Mouse (Mus musculus) limb, embryonic 11.5 days (tissue): ENCODE measurements at regions not wholly inside any gene's neighbourhood (a gene's known extent, or its start where the extent isn't known, plus 50 kb on each side); places are given as distances from the start of the nearest gene placed in this dataset.
"Not testable (repeated sequence)": the region's sequence is repeated elsewhere in the genome, so short reads cannot be mapped to it uniquely, and the experiment has no call there.

ENCODE experiments used
- ATAC-seq: fragments of 200-750 bp; cut with Nextera tagmentation; 2 replicates; pipeline ENCODE4 v1.8.0; 2017; ENCODE audit warnings: low read depth; ENCODE audit not compliant: insufficient number of reproducible peaks, low FRiP score, low TSS enrichment
- DNase-seq: peaks from one replicate; pipeline ENCODE4 v3.0.0-alpha.2; 2015; ENCODE audit warnings: low spot score
- H3K27ac ChIP-seq: fragments of 300-500 bp; sonication (generic); replicated peaks from 2 replicates; pipeline ENCODE4 v1.5.1; 2014; ENCODE audit warnings: low read depth, mild to moderate bottlenecking, low read length
- H3K27me3 ChIP-seq: fragments of 300-500 bp; sonication (generic); 2 replicates; pipeline ENCODE4 v1.6.1; 2014; ENCODE audit warnings: mild to moderate bottlenecking, low read length, mixed read lengths; ENCODE audit not compliant: control insufficient read depth, insufficient read depth
- H3K36me3 ChIP-seq: fragments of 300-500 bp; sonication (generic); 2 replicates; pipeline ENCODE4 v1.6.1; 2014; ENCODE audit warnings: mild to moderate bottlenecking, low read length, moderate library complexity, mixed read lengths; ENCODE audit not compliant: control insufficient read depth, insufficient read depth
- H3K4me1 ChIP-seq: fragments of 300-500 bp; sonication (generic); 2 replicates; pipeline ENCODE4 v1.6.1; 2014; ENCODE audit warnings: low read length, mixed read lengths; ENCODE audit not compliant: control insufficient read depth, insufficient read depth
- H3K4me2 ChIP-seq: fragments of 300-500 bp; sonication (generic); 2 replicates; pipeline ENCODE4 v1.6.1; 2014; ENCODE audit warnings: low read depth, mild to moderate bottlenecking, moderate library complexity; ENCODE audit not compliant: severe bottlenecking
- H3K4me3 ChIP-seq: fragments of 300-500 bp; sonication (generic); 2 replicates; pipeline ENCODE4 v1.5.1; 2014; ENCODE audit warnings: low read depth, low read length
- H3K9ac ChIP-seq: fragments of 300-500 bp; sonication (generic); 2 replicates; pipeline ENCODE4 v1.6.1; 2014; ENCODE audit warnings: mild to moderate bottlenecking, low read length
- H3K9me3 ChIP-seq: fragments of 300-500 bp; sonication (generic); 2 replicates; pipeline ENCODE4 v1.6.1; 2016; ENCODE audit warnings: low read length; ENCODE audit not compliant: control insufficient read depth
- WGBS: fragments of 180-500 bp; shearing (Covaris S2); extraction: QIAGEN DNeasy Blood & Tissue Kit; methylation state at CpG from one replicate; pipeline ENCODE4 v1.1.7; 2014; 5-methylcytosine and 5-hydroxymethylcytosine counted together

DNA sequence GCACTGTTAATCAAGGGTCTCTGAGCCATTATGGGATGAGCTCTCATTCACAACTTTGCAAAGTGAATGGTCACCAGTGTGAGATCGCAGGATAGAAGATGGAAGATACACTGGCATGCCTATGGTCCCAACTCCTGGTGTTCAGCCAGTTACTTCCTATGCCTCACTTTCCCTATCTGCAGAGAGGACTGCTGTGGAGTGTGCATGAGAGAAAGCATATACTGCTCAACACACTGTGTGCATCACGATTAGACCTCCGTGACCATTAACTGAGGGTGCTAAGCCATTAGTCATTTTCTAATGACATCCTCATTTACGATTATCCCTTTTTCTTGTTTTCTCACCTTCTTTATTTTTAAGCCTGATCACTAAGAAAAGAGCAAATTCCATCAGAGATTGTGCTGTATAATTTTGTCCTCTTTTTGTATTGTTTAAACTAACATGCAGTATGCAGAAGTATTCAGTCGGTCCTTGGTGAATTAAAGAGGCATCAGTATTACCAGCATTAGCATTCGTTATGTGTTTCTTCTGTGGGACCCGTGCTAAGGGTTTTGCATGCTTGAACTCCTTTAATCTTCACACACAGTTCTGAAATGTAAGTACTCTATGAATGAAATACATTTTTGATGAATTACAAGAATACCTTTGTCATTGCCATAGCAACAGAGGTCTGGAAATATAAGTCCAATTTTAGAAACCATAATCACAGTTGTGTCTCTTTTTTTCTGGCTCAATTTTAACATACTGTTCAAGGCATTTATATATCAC lies 219.4 kb upstream of the Klf6 start:
- 87% methylated on average over 7 of the region's 7 CpGs for WGBS
- ATAC-seq, result no peak
- no peaks in the 10 kb centered on the region for H3K9me3 ChIP-seq
- no peak overlapping the region for H3K27ac ChIP-seq
- H3K4me3 ChIP-seq, result no peak overlapping the region
- H3K36me3 ChIP-seq, result no peaks in the 10 kb centered on the region
- DNase-seq, result no peak
- no peak overlapping the region for H3K9ac ChIP-seq
- no peaks in the 10 kb centered on the region for H3K27me3 ChIP-seq
- no peaks in the 10 kb centered on the region for H3K4me1 ChIP-seq
- no peak overlapping the region for H3K4me2 ChIP-seq

DNA sequence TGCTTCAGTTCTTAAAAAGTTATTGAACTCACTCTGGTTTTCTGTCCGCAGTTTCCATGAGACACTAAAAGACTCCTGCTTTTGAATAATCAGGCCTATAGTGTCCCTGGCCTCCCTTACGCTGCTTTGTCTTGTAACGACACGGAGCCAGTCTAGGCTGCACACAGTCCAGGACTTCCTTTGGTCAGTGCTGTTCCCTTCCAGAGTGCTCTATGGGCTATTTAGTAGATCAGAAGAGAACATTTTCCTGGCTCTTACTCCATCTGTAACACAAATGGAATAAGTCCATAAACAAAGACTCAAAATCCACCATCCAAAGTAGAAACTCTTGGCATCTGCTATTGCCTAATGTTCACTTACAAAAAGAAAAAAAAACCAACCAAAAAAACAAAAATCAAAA lies 213.0 kb upstream of the Klf6 start:
- 91% methylated on average over 4 of the region's 4 CpGs for WGBS
- H3K36me3 ChIP-seq, result no peaks in the 10 kb centered on the region
- H3K27ac ChIP-seq, result no peak overlapping the region

DNA sequence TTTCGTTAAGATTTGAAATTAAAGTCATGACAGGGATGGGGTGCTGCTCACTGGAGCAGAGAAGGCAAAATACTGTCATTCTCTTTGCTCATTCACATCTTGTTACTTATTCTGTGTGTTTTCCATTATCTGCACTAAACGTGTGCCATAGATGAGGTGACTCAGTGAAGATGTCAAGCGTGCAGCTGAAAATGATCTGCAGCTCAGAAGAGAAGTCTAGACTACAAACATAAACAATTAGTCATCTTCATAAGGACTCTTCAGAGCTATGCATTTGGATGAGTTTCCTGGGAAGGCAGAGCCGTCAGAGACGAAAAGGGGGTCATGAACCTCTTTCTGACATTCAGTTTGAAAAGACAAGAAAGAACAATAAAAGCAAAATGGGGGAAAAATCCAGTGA lies 203.7 kb upstream of the Klf6 start:
- no peak for ATAC-seq
- Histone ChIP-seq H3K4me2 (no peak overlapping the region), H3K4me1 (no peaks in the 10 kb centered on the region), H3K9ac (no peak overlapping the region), H3K27ac (no peak overlapping the region), H3K27me3 (no peaks in the 10 kb centered on the region), H3K36me3 (no peaks in the 10 kb centered on the region), H3K4me3 (no peak overlapping the region), H3K9me3 (no peaks in the 10 kb centered on the region)
- 78% methylated on average over 5 of the region's 5 CpGs for WGBS
- no peak for DNase-seq

More for the DNA sequence above, 213.0 kb upstream of the Klf6 start:
- Histone ChIP-seq H3K27me3 (no peaks in the 10 kb centered on the region), H3K4me3 (no peak overlapping the region), H3K4me2 (no peak overlapping the region), H3K9ac (no peak overlapping the region), H3K9me3 (no peaks in the 10 kb centered on the region), H3K4me1 (no peaks in the 10 kb centered on the region)
- DNase-seq, result no peak
- no peak for ATAC-seq

DNA sequence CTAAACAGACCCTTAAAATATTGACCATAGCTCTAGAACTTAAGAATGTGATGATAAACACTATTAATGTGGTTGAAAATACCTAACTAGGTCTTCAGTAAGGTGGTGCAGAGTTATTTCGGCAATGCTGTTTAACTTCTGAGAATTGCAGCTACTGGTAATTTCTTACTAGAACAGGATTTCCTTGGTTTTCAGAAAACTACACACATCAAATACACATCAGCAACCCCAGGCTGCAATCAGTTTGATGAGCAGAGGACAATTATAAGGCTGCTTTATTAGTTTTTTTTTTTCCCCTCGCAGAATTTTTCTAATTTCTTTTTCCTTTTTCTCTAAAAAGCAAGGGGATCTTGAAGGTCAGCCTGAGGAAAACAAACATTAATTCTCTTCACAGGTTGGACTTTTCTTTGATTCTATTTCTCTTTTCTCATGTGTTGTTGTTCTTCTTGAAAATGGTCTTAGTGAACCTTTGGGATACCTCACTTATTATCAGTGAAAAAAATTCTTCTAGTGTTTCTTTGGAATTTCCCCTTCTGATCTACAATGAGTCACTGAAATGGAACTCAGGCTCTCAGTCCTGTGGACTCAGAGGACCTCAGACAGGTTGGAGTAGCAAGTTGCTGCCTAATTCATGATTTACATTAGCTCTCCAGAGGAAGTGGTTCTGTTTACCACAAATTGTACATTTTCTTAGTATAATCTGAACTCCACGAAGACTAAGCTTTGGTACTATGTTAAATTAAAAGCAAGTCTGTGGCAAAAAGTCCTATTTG lies 194.9 kb upstream of the Klf6 start:
- H3K27ac ChIP-seq, result no peak overlapping the region
- H3K4me1 ChIP-seq, result no peaks in the 10 kb centered on the region
- no peak overlapping the region for H3K9ac ChIP-seq
- ATAC-seq (no peak), DNase-seq (no peak)
- H3K4me3 ChIP-seq, result no peak overlapping the region
- no peaks in the 10 kb centered on the region for H3K9me3 ChIP-seq
- 89% methylated on average over 3 of the region's 3 CpGs for WGBS
- no peaks in the 10 kb centered on the region for H3K36me3 ChIP-seq
- no peaks in the 10 kb centered on the region for H3K27me3 ChIP-seq
- no peak overlapping the region for H3K4me2 ChIP-seq

DNA sequence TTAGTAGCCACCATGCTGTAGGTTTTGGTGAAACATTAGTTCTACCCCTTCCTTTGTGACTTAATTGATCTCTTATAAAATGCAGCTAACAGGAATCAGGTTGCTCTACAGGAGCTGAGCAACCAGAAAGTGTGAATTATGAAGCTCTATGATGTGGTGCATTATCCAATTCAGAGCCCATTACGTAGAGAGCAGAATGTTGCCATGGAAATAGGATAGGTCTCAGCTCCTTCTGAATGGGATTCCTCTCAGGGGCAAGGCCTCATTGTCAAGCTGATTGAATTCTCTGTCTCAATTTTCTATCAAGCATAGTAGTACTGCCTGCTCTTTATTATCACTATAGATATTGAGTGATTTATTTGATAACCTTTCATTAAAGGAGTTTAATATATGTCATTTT lies 185.6 kb upstream of the Klf6 start:
- WGBS, result 71% methylated on average over 1 of the region's 1 CpGs
- no peaks in the 10 kb centered on the region for H3K27me3 ChIP-seq
- no peak overlapping the region for H3K4me2 ChIP-seq
- H3K9me3 ChIP-seq, result no peaks in the 10 kb centered on the region
- no peaks in the 10 kb centered on the region for H3K36me3 ChIP-seq
- H3K4me1 ChIP-seq, result no peaks in the 10 kb centered on the region
- no peak for DNase-seq
- H3K27ac ChIP-seq, result no peak overlapping the region
- H3K9ac ChIP-seq, result no peak overlapping the region
- no peak overlapping the region for H3K4me3 ChIP-seq
- ATAC-seq, result no peak

DNA sequence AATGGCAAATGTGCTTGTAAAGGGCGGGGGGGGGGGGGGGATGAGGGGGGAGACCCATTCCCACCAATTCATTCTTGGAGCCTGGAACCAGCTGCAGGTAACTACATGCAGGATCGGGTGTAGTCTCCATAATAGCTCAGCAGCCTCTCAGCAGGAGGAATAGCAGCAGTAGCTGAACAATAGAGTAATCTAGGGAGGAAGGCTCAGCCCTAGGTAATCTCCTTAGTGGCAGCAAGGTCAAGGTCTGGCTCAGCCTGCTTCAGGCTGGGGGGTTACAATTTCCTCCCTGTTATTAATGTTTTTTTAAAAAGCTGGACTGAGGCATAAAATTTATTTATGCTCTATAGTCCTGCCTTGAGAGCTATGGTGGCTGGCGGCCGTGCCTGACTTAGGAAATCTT lies 171.2 kb upstream of the Klf6 start:
- ATAC-seq, result no peak
- WGBS, result 73% methylated on average over 3 of the region's 4 CpGs

DNA sequence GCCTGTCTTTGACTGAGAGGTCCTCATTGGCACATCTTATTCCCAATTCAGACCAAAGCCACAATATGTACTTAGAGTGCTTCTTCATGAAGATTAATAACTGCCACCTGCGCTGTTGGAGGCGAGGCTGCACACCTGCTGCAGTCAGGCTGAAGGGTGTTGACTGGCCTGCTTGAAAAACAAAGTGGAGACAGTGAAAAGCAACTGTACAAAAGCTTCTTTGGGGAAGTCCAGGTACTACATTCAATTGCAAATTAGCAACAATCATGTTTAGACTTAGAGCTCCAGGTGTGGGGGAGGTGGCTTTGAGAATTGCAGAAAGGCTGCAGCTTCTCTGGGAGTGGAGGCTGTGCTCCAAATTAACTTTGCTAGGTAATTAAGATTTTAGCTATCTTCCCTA lies 170.6 kb upstream of the Klf6 start:
- H3K4me1 ChIP-seq, H3K4me3 ChIP-seq, ATAC-seq, H3K36me3 ChIP-seq, DNase-seq, H3K27me3 ChIP-seq, H3K27ac ChIP-seq, H3K9me3 ChIP-seq, H3K9ac ChIP-seq, H3K4me2 ChIP-seq: not testable (repeated sequence)
- WGBS, result 93% methylated on average over 2 of the region's 2 CpGs

More for the DNA sequence above, 171.2 kb upstream of the Klf6 start:
- H3K27ac ChIP-seq, result no peak overlapping the region
- H3K9me3 ChIP-seq, result no peaks in the 10 kb centered on the region
- no peak overlapping the region for H3K4me2 ChIP-seq
- H3K27me3 ChIP-seq, result no peaks in the 10 kb centered on the region
- H3K4me3 ChIP-seq, result no peak overlapping the region
- no peak overlapping the region for H3K9ac ChIP-seq
- H3K36me3 ChIP-seq, result no peaks in the 10 kb centered on the region
- no peak for DNase-seq
- H3K4me1 ChIP-seq, result no peaks in the 10 kb centered on the region

DNA sequence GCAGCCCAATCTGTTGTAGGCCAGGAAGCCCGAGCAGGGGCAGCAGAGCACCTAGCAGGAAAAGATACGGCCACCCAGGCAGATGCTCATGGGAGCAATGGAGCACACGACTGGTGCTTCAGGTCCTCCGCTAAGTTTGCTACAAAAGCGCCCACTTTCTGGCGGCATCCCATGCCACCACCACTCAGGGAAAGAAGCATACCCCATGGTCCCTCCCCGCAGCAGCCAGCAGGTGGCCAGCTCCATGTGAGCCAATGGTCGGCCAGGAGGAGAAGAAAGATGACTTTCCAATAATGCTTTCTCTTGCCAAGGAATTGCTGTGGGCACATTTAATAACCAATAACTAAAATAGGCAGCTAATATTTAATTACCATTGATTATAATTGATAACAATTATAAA lies 166.7 kb upstream of the Klf6 start:
- Histone ChIP-seq H3K9ac (no peak overlapping the region), H3K36me3 (no peaks in the 10 kb centered on the region), H3K27ac (no peak overlapping the region), H3K4me1 (no peaks in the 10 kb centered on the region), H3K4me2 (no peak overlapping the region), H3K4me3 (no peak overlapping the region), H3K27me3 (no peaks in the 10 kb centered on the region), H3K9me3 (no peaks in the 10 kb centered on the region)
- no peak for ATAC-seq
- 92% methylated on average over 8 of the region's 8 CpGs for WGBS
- no peak for DNase-seq
